Mouse (Mus musculus) large intestine, adult 2 months (tissue): ENCODE measurements around the gene Chrna5. TPM values are rescaled to one million over a fixed set of nuclear protein-coding genes. Genes with fewer than 3 reads are reported as not detected.

Experiments
- polyA plus RNA-seq: library from polyadenylated mRNA; depleted of rRNA; stranded (reverse); fragments of >200 nt; gene quantifications from 2 replicates; pipeline ENCODE4 v1.2.3, GENCODE M21; 2012; rRNA removed

Gene Chrna5
- polyA plus RNA-seq, 1 experiment = 0.17 TPM

Other genes with a start within 250 kb of the Chrna5 start
- 29.6 and 32.9 TPM in 2 replicates for gene Wdr61, start 246.4 kb upstream of the Chrna5 start, polyA plus RNA-seq
- gene Crabp1, start 216.1 kb upstream of the Chrna5 start, polyA plus RNA-seq = 9.4 and 14.7 TPM in 2 replicates
- 5.2 and 8.0 TPM in 2 replicates for gene Ireb2, start 117.1 kb upstream of the Chrna5 start, polyA plus RNA-seq
- 0.83 and 1.0 TPM in 2 replicates for gene Hykk, start 63.6 kb upstream of the Chrna5 start, polyA plus RNA-seq
- gene Psma4, start 30.1 kb upstream of the Chrna5 start, polyA plus RNA-seq = 94.5 and 97.4 TPM in 2 replicates
- not detected in 2 replicates for gene AY074887, start 29.9 kb upstream of the Chrna5 start, polyA plus RNA-seq
- gene Chrna3, start 45.7 kb downstream of the Chrna5 start, polyA plus RNA-seq = 1.7 and 2.3 TPM in 2 replicates
- gene Chrnb4, start 67.9 kb downstream of the Chrna5 start, polyA plus RNA-seq = 3.6 and 3.7 TPM in 2 replicates
- gene Ube2q2, start 168.0 kb downstream of the Chrna5 start, polyA plus RNA-seq = 4.0 and 6.2 TPM in 2 replicates
- 11.4 and 14.7 TPM in 2 replicates for gene Fbxo22, start 228.0 kb downstream of the Chrna5 start, polyA plus RNA-seq